ENCODE assay signal across 8 mouse cellular contexts in genomic region chr10:40024554-40025428, GRCm38 (mm10). TPM values are rescaled to one million over a fixed set of nuclear protein-coding genes. Genes with fewer than 3 reads are reported as not detected.
DNase-seq lines count a peak whose midpoint lies in the region; ATAC-seq and TF ChIP-seq lines count a peak whose summit lies in the region.

Gene Mfsd4b1 (minus strand): TSS chr10:40025268.

- peak; percentile 52 for TF ChIP-seq CTCF in Patski (IDR thresholded peaks at IDR 0.05)

- ATAC-seq in Patski: peak; percentile 85
- peak; percentile 97 for ATAC-seq in hindbrain, embryonic 14.5 days (ENCODE audit: low FRiP score)

- DNase-seq in Patski (ENCODE audit: low read depth, low spot score): no peak
- peak; percentile 89 to 90 for DNase-seq in cerebellum, postnatal 25 days
- peak; percentile 63 to 81 for DNase-seq in frontal cortex, postnatal 25 days (ENCODE audit: low spot score in 2 of 2)
- peak; percentile 95 for DNase-seq in hindbrain, embryonic 14.5 days (ENCODE audit: low spot score)
- DNase-seq in layer of hippocampus, postnatal 25 days (ENCODE audit: extremely low spot score in 1 of 2, low spot score in 1 of 2): peak; percentile 74 to 79
- peak; percentile 75 for DNase-seq in lung, postnatal 14 days
- DNase-seq in retina, adult 2 months (ENCODE audit: low read depth, low spot score): peak; percentile 74
- DNase-seq in thymus, postnatal 36 days: peak; percentile 68 to 78

- H3K36me3 ChIP-seq in hindbrain, embryonic 14.5 days (replicated peaks; ENCODE audit: control insufficient read depth, insufficient read depth): no peaks in the 10 kb centered on the region

- 0 out of 2 replicates have a peak, but pooled peaks cover 4% of the 10 kb centered on the region for H3K9me3 ChIP-seq in hindbrain, embryonic 14.5 days (ENCODE audit: control insufficient read depth, low read length)

- CTCF ChIA-PET in Patski (lab: Charles Lee): interaction anchor here (0.8 to 2.3 kb wide), 6 partner anchors 10 to 188 kb away, joined by 3 to 10 read pairs (median 6); no protein-coding TSS in a partner anchor

- H3K4me3 ChIP-seq in hindbrain, embryonic 14.5 days (replicated peaks; ENCODE audit: low read length): peak within 1 kb of the TSS; percentile 65

- peak within 1 kb of the TSS; percentile 81 for H3K27ac ChIP-seq in hindbrain, embryonic 14.5 days

- under 1% methylated on average over 38 of the region's 46 CpGs for WGBS in hindbrain, embryonic 14.5 days

- in situ Hi-C loops in Patski (cut with MboI; ENCODE audit: low pct_unique_long_range_greater_than_20kb): no loop called here

- no peaks in the 10 kb centered on the region for H3K27me3 ChIP-seq in Patski
- 0 out of 2 replicates have a peak, but pooled peaks cover 7% of the 10 kb centered on the region for H3K27me3 ChIP-seq in hindbrain, embryonic 14.5 days (ENCODE audit: control insufficient read depth, insufficient read depth, low read length)

- H3K4me1 ChIP-seq in hindbrain, embryonic 14.5 days (replicated peaks; ENCODE audit: control insufficient read depth, insufficient read depth, low read length): peaks cover 3% of the 10 kb centered on the region; the same call in 1 of the 2 replicates

- POLR2A ChIA-PET in Patski (lab: Charles Lee): interaction anchor here (1.6 kb wide), 1 partner anchor 66 kb away, joined by 4 read pairs; the partner anchor contains the start of gene Mfsd4b3

- peak within 1 kb of the TSS; percentile 66 for H3K9ac ChIP-seq in hindbrain, embryonic 14.5 days

- peak within 1 kb of the TSS; percentile 66 for H3K4me2 ChIP-seq in hindbrain, embryonic 14.5 days (replicated peaks)

RNA-seq across cellular contexts. Expression of gene Mfsd4b1, which starts in this region (rescaled TPM):
- 2.2 TPM for polyA plus RNA-seq in Patski (2021)
- polyA plus RNA-seq in hindbrain, embryonic 14.5 days (2014; fragmentation: Nextera tagmentation; extraction: Ambion mirVana): 0.65 and 1.1 TPM in 2 replicates
- 1 to 10 TPM in 1 of 2 experiments, under 1 TPM in 1; 0.87 to 2.3 TPM for total RNA-seq in layer of hippocampus, postnatal 25 days (2021)
